Mouse (Mus musculus) midbrain, embryonic 12.5 days (tissue): Measurements from ENCODE around the gene Cox6b2. TPM values are rescaled to one million over a fixed set of nuclear protein-coding genes. Genes with fewer than 3 reads are reported as not detected.

Experiments
- ATAC-seq: fragments of 200-750 bp; cut with Nextera tagmentation; 2 replicates; pipeline ENCODE4 v1.8.0; 2017; ENCODE audit warnings: low read depth, moderate TSS enrichment, moderate library complexity; ENCODE audit not compliant: low FRiP score
- H3K27ac ChIP-seq: fragments of 300-500 bp; sonication (generic); replicated peaks from 2 replicates; pipeline ENCODE4 v1.5.1; 2016; ENCODE audit warnings: mild to moderate bottlenecking
- H3K27me3 ChIP-seq: fragments of 300-500 bp; sonication (generic); 2 replicates; pipeline ENCODE4 v1.6.1; 2016; ENCODE audit warnings: mild to moderate bottlenecking
- H3K36me3 ChIP-seq: fragments of 300-500 bp; sonication (generic); 2 replicates; pipeline ENCODE4 v1.6.1; 2016
- H3K4me1 ChIP-seq: fragments of 300-500 bp; sonication (generic); 2 replicates; pipeline ENCODE4 v1.6.1; 2016
- H3K4me2 ChIP-seq: fragments of 300-500 bp; sonication (generic); replicated peaks from 2 replicates; pipeline ENCODE4 v1.6.1; 2016; ENCODE audit warnings: mild to moderate bottlenecking, moderate library complexity
- H3K4me3 ChIP-seq: fragments of 300-500 bp; sonication (generic); 2 replicates; pipeline ENCODE4 v1.5.1; 2016; ENCODE audit warnings: mild to moderate bottlenecking
- H3K9ac ChIP-seq: fragments of 300-500 bp; sonication (generic); replicated peaks from 2 replicates; pipeline ENCODE4 v1.6.1; 2016; ENCODE audit warnings: mild to moderate bottlenecking, moderate library complexity
- H3K9me3 ChIP-seq: fragments of 300-500 bp; sonication (generic); 2 replicates; pipeline ENCODE4 v1.6.1; 2016; ENCODE audit warnings: mild to moderate bottlenecking
- WGBS: fragments of 180-500 bp; shearing (Covaris S2); methylation state at CpG from one replicate; pipeline ENCODE4 v1.1.7; 2016; 5-methylcytosine and 5-hydroxymethylcytosine counted together
- polyA plus RNA-seq: library from polyadenylated mRNA; unstranded; fragments of >200 nt; fragmentation: Nextera tagmentation; extraction: Ambion mirVana; gene quantifications from 2 replicates; pipeline ENCODE4 v1.2.1, GENCODE M21; 2016

The Cox6b2 gene
- polyA plus RNA-seq, 1 experiment from 2014 or later, result 33.7 TPM

DNA sequence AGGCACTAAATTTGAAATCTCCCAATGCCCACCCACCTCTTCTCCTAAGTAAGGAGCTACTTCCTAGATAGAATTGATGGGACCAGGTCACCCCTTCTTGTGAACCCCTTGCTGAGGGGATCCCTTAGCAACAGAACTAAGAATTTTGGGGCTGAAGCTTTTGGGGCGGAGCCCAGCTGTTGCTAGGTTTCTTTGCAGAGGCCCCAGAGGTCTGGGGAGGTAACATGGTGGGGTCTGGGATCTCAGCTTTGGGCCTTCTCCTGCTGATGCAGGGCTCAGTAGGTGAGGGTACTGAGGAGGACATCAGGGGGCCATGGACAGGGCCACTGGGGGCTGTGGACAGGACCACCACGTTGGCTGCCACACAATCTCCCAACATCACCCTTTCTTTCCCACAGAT lies 29.9 kb upstream of the Cox6b2 start, which contains the start of the genes Il11 and Tmem190:
TSS of gene Il11 (minus strand) at position 101 of the 400 bp plus-strand sequence.
TSS of gene Tmem190 (plus strand) at position 179 of the 400 bp plus-strand sequence.
- Histone ChIP-seq H3K27me3 (peaks cover 46% of the 10 kb centered on the region), H3K9me3 (no peaks in the 10 kb centered on the region), H3K4me1 (peaks cover 13% of the 10 kb centered on the region), H3K27ac (no peak within 1 kb of the TSS), H3K4me3 (no peak within 1 kb of the TSS), H3K4me2 (no peak within 1 kb of the TSS), H3K36me3 (no peaks in the 10 kb centered on the region), H3K9ac (no peak within 1 kb of the TSS)
- ATAC-seq, result no peak
- 84% methylated on average over 2 of the region's 2 CpGs for WGBS

GRCm38 (mm10) chr7:4782130-4782529 lies 29.2 kb upstream of the Cox6b2 start:
- Histone ChIP-seq H3K4me3 (no peak overlapping the region), H3K4me2 (no peak overlapping the region), H3K9ac (no peak overlapping the region), H3K27me3 (peaks cover 46% of the 10 kb centered on the region), H3K36me3 (no peaks in the 10 kb centered on the region), H3K4me1 (peaks cover 19% of the 10 kb centered on the region), H3K9me3 (no peaks in the 10 kb centered on the region), H3K27ac (no peak overlapping the region)
- 58% methylated on average over 3 of the region's 3 CpGs for WGBS
- no peak for ATAC-seq

- WGBS, result 35% methylated on average over 5 of the region's 5 CpGs
Measured at GRCm38 (mm10) chr7:4779921-4780320, 27.0 kb upstream of the Cox6b2 start.

DNA sequence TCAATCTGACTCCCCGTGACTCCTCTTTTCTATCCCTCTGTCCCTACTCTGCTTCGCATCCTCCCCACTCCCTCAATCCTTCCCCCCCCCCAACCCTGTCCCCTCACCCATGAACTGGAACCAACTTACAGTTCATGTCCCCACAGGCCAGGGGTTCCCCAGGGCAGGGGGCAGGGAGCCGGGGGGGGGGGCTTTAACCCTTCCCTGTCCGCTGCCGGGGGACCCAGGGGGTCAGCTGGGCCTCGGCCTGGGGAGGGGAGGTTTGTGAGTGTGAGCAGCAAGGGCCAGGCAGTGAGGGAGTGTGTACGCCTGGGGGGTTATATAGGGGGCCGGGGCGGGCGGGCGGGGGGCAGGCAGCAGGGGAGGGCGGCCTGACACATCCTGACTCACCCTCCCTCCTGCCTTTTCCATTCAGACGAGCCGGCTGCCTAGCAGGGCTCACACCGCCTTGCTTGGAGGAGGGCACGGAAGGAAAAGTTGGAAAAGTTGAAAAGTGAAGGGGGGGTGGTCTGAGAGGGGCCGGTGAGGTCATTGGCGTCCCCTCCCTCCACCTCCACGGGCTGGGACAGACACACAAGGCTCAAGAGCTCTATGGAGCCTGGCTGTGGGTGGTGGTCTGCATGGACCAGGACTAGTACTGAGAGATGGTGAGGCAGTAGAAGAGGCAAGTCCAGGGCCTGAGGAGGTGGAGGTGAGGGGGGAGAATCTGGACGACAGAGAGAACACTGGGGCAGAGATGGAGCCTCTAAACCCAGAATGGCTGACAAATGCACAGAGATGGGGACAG lies 25.1 kb upstream of the Cox6b2 start:
- H3K9ac ChIP-seq, result peak overlapping the region; percentile 4; the same call in 1 of the 2 replicates
- no peak overlapping the region for H3K27ac ChIP-seq
- H3K4me1 ChIP-seq, result peaks cover 23% of the 10 kb centered on the region
- H3K4me2 ChIP-seq, result peak overlapping the region; percentile 48; the same call in 1 of the 2 replicates
- 3% methylated on average over 16 of the region's 20 CpGs for WGBS
- peaks cover 56% of the 10 kb centered on the region for H3K27me3 ChIP-seq
- ATAC-seq, result peak; percentile 17; the same call in 1 of the 2 replicates
- no peak overlapping the region for H3K4me3 ChIP-seq
- H3K36me3 ChIP-seq, result no peaks in the 10 kb centered on the region
- no peaks in the 10 kb centered on the region for H3K9me3 ChIP-seq

More at GRCm38 (mm10) chr7:4779921-4780320, 27.0 kb upstream of the Cox6b2 start:
- H3K4me3 ChIP-seq, result no peak overlapping the region
- peaks cover 59% of the 10 kb centered on the region for H3K27me3 ChIP-seq
- H3K4me1 ChIP-seq, result peaks cover 23% of the 10 kb centered on the region
- H3K4me2 ChIP-seq, result no peak overlapping the region
- H3K9me3 ChIP-seq, result no peaks in the 10 kb centered on the region
- no peaks in the 10 kb centered on the region for H3K36me3 ChIP-seq
- no peak overlapping the region for H3K27ac ChIP-seq
- no peak for ATAC-seq
- no peak overlapping the region; the same call in 1 of the 2 replicates for H3K9ac ChIP-seq

DNA sequence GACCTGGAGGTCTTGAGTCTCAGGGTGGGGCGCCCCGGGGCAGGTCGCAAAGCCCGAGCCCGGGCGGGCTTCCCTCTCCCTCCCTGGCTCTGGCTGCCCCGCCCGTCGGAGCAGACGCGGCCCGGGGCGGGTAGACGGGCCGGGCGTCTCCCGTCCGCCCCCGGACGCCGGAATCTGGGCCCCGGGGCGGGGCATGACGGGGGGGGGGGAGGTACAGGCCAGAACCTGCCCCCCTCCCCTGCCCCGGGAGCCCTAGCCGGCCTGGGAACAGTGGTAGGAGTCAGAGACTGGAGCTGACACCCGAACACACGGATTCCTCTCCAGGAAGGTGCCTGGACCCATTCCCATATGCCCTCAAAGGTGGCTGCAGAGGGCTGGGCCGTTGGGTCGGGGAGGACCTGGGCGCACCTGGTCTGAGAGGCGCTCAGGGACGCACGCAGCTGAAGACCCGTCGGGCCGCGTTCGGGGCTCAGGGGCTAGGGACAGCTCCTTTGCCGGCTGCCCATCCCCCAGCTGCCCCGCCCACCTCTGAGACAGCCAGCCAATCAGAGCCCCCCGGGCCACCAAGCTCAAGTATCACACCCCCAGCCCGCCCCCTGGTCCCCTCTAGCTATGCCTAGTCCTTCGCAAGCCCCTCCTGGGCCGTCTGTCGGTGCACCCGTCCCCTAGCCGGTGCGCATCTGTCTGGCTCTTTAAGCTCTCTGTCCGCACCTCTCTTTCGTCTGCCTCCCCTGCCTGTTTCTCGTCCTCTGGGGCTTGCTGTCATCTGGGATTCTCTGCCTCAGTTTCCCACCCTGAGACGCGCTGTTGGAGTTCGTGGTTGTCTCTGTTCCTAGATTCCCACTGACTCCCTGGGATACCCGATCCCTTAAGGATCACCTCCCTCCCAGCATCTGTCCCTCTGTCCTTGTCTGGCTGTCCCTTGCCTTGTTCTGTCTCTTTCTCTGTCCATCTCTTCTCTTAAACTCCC lies 24.3 kb upstream of the Cox6b2 start:
- Histone ChIP-seq H3K9ac (peak overlapping the region; percentile 17), H3K27me3 (peaks cover 56% of the 10 kb centered on the region)

DNA sequence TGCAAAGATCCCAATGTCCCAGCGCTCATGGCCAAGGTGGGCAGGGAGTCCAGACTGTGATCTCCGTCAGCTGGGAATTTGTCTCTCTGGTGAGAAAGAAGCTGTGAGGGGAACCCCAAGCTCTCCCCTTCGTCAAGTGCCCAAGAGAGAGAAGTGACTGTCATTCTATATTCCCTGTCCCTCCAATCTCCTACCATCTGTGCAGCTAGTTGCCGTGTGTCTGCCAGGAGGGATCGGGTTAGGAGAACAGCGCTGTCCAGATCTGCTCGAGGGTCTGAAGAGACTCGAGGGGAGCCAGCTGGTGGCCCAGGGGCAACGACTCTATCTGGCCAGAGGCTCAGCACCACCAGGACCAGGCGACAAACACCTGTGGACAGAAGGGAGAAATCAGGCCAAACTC lies 23.2 kb upstream of the Cox6b2 start:
- H3K4me1 ChIP-seq, result peaks cover 19% of the 10 kb centered on the region
- peaks cover 56% of the 10 kb centered on the region for H3K27me3 ChIP-seq
- ATAC-seq, result no peak
- no peak overlapping the region for H3K4me3 ChIP-seq
- no peak overlapping the region for H3K27ac ChIP-seq
- no peaks in the 10 kb centered on the region for H3K9me3 ChIP-seq
- 61% methylated on average over 10 of the region's 10 CpGs for WGBS
- H3K9ac ChIP-seq, result no peak overlapping the region
- H3K36me3 ChIP-seq, result no peaks in the 10 kb centered on the region
- no peak overlapping the region for H3K4me2 ChIP-seq

More for the DNA sequence above, 24.3 kb upstream of the Cox6b2 start:
- H3K9me3 ChIP-seq, result no peaks in the 10 kb centered on the region
- peak overlapping the region; percentile 31 for H3K4me3 ChIP-seq
- H3K4me1 ChIP-seq, result peaks cover 23% of the 10 kb centered on the region
- H3K27ac ChIP-seq, result no peak overlapping the region
- WGBS, result 2% methylated on average over 35 of the region's 56 CpGs
- peak overlapping the region; percentile 48 for H3K4me2 ChIP-seq
- H3K36me3 ChIP-seq, result no peaks in the 10 kb centered on the region
- peak; percentile 89 for ATAC-seq

DNA sequence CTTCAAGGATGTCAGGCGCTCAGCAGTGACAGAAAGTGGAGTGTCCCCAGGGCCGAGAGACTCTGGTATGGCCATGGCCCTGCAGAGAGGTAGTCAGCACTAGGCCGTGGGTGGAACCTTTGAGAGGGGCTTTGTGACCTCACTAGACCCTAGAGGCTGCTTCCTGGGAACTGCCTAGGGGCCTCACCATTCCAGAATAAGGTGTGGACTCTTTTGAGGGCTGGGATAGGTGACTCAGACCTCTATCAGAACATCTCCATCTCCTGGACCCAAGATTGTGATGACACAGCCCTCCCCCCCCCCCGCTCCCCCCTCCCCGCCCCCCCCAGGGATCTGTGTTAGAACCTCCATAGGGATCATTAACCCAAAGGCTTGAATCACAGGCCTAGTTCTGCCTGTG lies 18.3 kb upstream of the Cox6b2 start, which contains the start of gene Fam71e2:
TSS of gene Fam71e2 (minus strand) at position 101 of the 400 bp plus-strand sequence.
- H3K9ac ChIP-seq, result no peak within 1 kb of the TSS
- 87% methylated on average over 3 of the region's 5 CpGs for WGBS
- no peak within 1 kb of the TSS for H3K4me3 ChIP-seq
- no peaks in the 10 kb centered on the region for H3K36me3 ChIP-seq
- ATAC-seq, result no peak
- peaks cover 3% of the 10 kb centered on the region; the same call in 1 of the 2 replicates for H3K4me1 ChIP-seq
- no peak within 1 kb of the TSS for H3K4me2 ChIP-seq
- H3K9me3 ChIP-seq, result no peaks in the 10 kb centered on the region
- H3K27me3 ChIP-seq, result peaks cover 22% of the 10 kb centered on the region
- H3K27ac ChIP-seq, result no peak within 1 kb of the TSS

DNA sequence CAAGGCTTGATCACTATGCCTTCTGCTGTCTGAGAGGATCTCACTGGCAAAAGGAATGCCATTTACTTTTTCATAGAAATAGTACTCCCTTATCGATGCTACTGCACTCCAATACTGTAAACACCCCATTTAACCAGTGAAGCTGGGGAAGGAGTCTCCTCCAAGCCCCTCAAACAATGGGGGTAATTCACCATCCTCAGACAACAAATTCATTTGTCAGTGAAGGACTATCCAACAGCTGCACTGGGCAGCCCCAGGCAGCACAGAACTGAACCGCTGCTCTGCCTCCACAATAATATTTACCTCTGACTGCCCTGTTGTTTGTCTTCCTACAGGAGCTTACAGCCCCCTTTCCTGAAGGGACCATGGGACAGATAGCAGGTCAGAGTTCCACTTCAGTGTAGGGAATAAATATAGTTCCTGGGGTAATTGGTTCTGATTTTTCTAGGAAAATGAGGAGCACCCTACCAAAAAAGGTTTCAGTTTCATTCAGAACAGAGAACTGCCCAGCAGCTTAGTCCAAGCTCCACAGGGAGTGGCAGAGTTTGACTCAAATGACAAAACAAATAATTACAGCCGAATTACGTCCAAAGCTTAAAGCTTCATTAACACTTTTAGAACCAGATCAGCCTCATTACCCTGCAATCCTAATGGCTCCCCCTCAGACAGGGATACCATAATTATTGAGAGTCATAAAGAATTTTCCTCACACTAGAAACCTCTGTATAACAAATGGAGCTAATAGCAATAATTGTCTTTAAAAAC lies 12.2 kb upstream of the Cox6b2 start:
- Histone ChIP-seq H3K4me1 (peaks cover 17% of the 10 kb centered on the region), H3K9ac (0 out of 2 replicates have a peak overlapping the region, but pooled peaks have one; percentile 11), H3K9me3 (no peaks in the 10 kb centered on the region), H3K4me2 (no peak overlapping the region), H3K27me3 (peaks cover 4% of the 10 kb centered on the region; the same call in 1 of the 2 replicates), H3K4me3 (no peak overlapping the region), H3K36me3 (no peaks in the 10 kb centered on the region), H3K27ac (0 out of 2 replicates have a peak overlapping the region, but pooled peaks have one; percentile 2)
- no peak for ATAC-seq
- WGBS, result 14% methylated on average over 4 of the region's 4 CpGs

DNA sequence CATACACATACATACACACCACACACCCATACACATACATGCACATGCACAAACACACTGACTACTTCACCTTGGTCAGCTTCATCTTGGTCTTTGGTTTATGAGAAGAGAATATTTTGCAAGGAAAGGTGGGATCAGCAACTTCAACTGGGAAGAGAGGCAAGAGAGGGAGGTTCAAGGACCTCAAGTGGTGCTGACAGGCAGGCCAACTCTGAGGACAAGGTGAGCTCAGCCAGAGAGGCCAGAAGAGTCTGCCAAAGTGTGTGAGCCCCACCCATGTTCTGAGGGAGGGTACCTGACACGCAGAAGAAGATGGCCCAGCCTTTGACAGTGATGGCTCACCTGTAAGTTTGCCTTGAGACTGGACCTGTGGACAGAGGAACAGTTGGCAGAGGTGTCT lies 6.8 kb upstream of the Cox6b2 start:
- H3K36me3 ChIP-seq, result no peaks in the 10 kb centered on the region

GRCm38 (mm10) chr7:4751971-4752820 lies 698 bp downstream of the Cox6b2 start:
- H3K9ac ChIP-seq, result peak overlapping the region; percentile 28; the same call in 1 of the 2 replicates

More for the DNA sequence above, 6.8 kb upstream of the Cox6b2 start:
- H3K4me1 ChIP-seq, result peaks cover under 1% of the 10 kb centered on the region; the same call in 1 of the 2 replicates
- WGBS, result 67% methylated on average over 1 of the region's 1 CpGs
- H3K9me3 ChIP-seq, result no peaks in the 10 kb centered on the region; the same call in 1 of the 2 replicates
- H3K4me3 ChIP-seq, result no peak overlapping the region
- H3K27me3 ChIP-seq, result 0 out of 2 replicates have a peak, but pooled peaks cover 4% of the 10 kb centered on the region
- ATAC-seq, result no peak
- H3K9ac ChIP-seq, result no peak overlapping the region
- no peak overlapping the region for H3K4me2 ChIP-seq
- H3K27ac ChIP-seq, result no peak overlapping the region

More at GRCm38 (mm10) chr7:4751971-4752820, 698 bp downstream of the Cox6b2 start:
- Histone ChIP-seq H3K27me3 (peaks cover 16% of the 10 kb centered on the region; the same call in 1 of the 2 replicates), H3K36me3 (no peaks in the 10 kb centered on the region; the same call in 1 of the 2 replicates), H3K9me3 (no peaks in the 10 kb centered on the region; the same call in 1 of the 2 replicates), H3K4me1 (peaks cover 21% of the 10 kb centered on the region), H3K4me3 (peak overlapping the region; percentile 35), H3K27ac (peak overlapping the region; percentile 56), H3K4me2 (peak overlapping the region; percentile 52)
- peak; percentile 82 for ATAC-seq
- under 1% methylated on average over 30 of the region's 30 CpGs for WGBS
